8 mouse cellular contexts compared by ENCODE assay signal in genomic region chr2:145903983-145904616, GRCm38 (mm10). TPM values are rescaled to one million over a fixed set of nuclear protein-coding genes. Genes with fewer than 3 reads are reported as not detected.
DNase-seq lines count a peak whose midpoint lies in the region; ATAC-seq and TF ChIP-seq lines count a peak whose summit lies in the region.

No protein-coding gene starts in this region.

- 9% methylated on average over 12 of the region's 12 CpGs for WGBS in kidney, adult 2 months
- WGBS in hindbrain, embryonic 12.5 days = 37% methylated on average over 12 of the region's 12 CpGs
- WGBS in midbrain, embryonic 12.5 days = 40% methylated on average over 12 of the region's 12 CpGs

- peak overlapping the region; percentile 63 for H3K4me2 ChIP-seq in hindbrain, embryonic 12.5 days (replicated peaks)
- H3K4me2 ChIP-seq in midbrain, embryonic 12.5 days (replicated peaks) = peak overlapping the region; percentile 64

- no peaks in the 10 kb centered on the region for H3K27me3 ChIP-seq in kidney, adult 2 months (replicated peaks; ENCODE audit: control insufficient read depth, insufficient read depth, low read length)
- no peaks in the 10 kb centered on the region for H3K27me3 ChIP-seq in hindbrain, embryonic 12.5 days
- no peaks in the 10 kb centered on the region for H3K27me3 ChIP-seq in midbrain, embryonic 12.5 days

- peak; percentile 56 for DNase-seq in kidney, adult 2 months
- DNase-seq in kidney, adult 18-20 months = no peak
- DNase-seq in MN1 (ENCODE audit: low spot score) = peak; percentile 23
- DNase-seq in B cell, adult 2 months = no peak
- DNase-seq in ovary, postnatal 14 days (ENCODE audit: low spot score) = no peak
- no peak for DNase-seq in right cerebral cortex, adult 18-20 months

- peak overlapping the region; percentile 93 for H3K9ac ChIP-seq in hindbrain, embryonic 12.5 days
- H3K9ac ChIP-seq in midbrain, embryonic 12.5 days (replicated peaks) = peak overlapping the region; percentile 84

- H3K4me1 ChIP-seq in kidney, adult 2 months (ENCODE audit: control insufficient read depth, insufficient read depth, low read length) = peaks cover 16% of the 10 kb centered on the region; the same call in 1 of the 2 replicates
- peaks cover 16% of the 10 kb centered on the region for H3K4me1 ChIP-seq in hindbrain, embryonic 12.5 days
- H3K4me1 ChIP-seq in midbrain, embryonic 12.5 days = peaks cover 13% of the 10 kb centered on the region

- TF ChIP-seq CTCF in kidney, adult 2 months (conservative IDR thresholded peaks at IDR 0.05; ENCODE audit: insufficient read depth, insufficient read length, low read depth, low read length) = no peak

- H3K27ac ChIP-seq in kidney, adult 2 months (ENCODE audit: insufficient read depth, low read depth, low read length) = 0 out of 2 replicates have a peak overlapping the region, but pooled peaks have one; percentile 16
- H3K27ac ChIP-seq in hindbrain, embryonic 12.5 days = no peak overlapping the region
- no peak overlapping the region for H3K27ac ChIP-seq in midbrain, embryonic 12.5 days (replicated peaks)

- no peaks in the 10 kb centered on the region for H3K36me3 ChIP-seq in kidney, adult 2 months (ENCODE audit: control insufficient read depth, insufficient read depth, low read length)
- H3K36me3 ChIP-seq in hindbrain, embryonic 12.5 days = peaks cover 13% of the 10 kb centered on the region
- peaks cover 14% of the 10 kb centered on the region for H3K36me3 ChIP-seq in midbrain, embryonic 12.5 days

- H3K9me3 ChIP-seq in hindbrain, embryonic 12.5 days (replicated peaks) = no peaks in the 10 kb centered on the region
- H3K9me3 ChIP-seq in midbrain, embryonic 12.5 days = no peaks in the 10 kb centered on the region

- peak overlapping the region; percentile 30 for H3K4me3 ChIP-seq in kidney, adult 2 months (ENCODE audit: insufficient read depth, low read depth, low read length)
- peak overlapping the region; percentile 99 for H3K4me3 ChIP-seq in hindbrain, embryonic 12.5 days
- H3K4me3 ChIP-seq in midbrain, embryonic 12.5 days = peak overlapping the region; percentile 78

- no peak for ATAC-seq in hindbrain, embryonic 12.5 days (ENCODE audit: low FRiP score)
- no peak for ATAC-seq in midbrain, embryonic 12.5 days (ENCODE audit: low FRiP score, low read depth)

- TF ChIP-seq POLR2A in kidney, adult 2 months (IDR thresholded peaks at IDR 0.05; ENCODE audit: low read depth, low read length) = no peak

RNA-seq across cellular contexts. Expression of gene Naa20, which starts 2.2 kb away (rescaled TPM):
- polyA plus RNA-seq in kidney, adult 2 months (2012; rRNA removed) = 33.9 and 43.7 TPM in 2 replicates
- polyA plus RNA-seq in hindbrain, embryonic 12.5 days (2016; fragmentation: Nextera tagmentation; extraction: Ambion mirVana) = 115 and 125 TPM in 2 replicates
- polyA plus RNA-seq in midbrain, embryonic 12.5 days (2016; fragmentation: Nextera tagmentation; extraction: Ambion mirVana) = 117 and 119 TPM in 2 replicates

RNA-seq across cellular contexts. Expression of gene Cfap61, which starts 30.5 kb away (rescaled TPM):
- polyA plus RNA-seq in kidney, adult 2 months (2012; rRNA removed) = 0.29 and 0.38 TPM in 2 replicates
- 3.0 and 3.6 TPM in 2 replicates for polyA plus RNA-seq in hindbrain, embryonic 12.5 days (2016; fragmentation: Nextera tagmentation; extraction: Ambion mirVana)
- polyA plus RNA-seq in midbrain, embryonic 12.5 days (2016; fragmentation: Nextera tagmentation; extraction: Ambion mirVana) = 1.9 and 2.3 TPM in 2 replicates

RNA-seq across cellular contexts. Expression of gene Crnkl1, which starts 30.7 kb away (rescaled TPM):
- 5.9 and 8.8 TPM in 2 replicates for polyA plus RNA-seq in kidney, adult 2 months (2012; rRNA removed)
- polyA plus RNA-seq in hindbrain, embryonic 12.5 days (2016; fragmentation: Nextera tagmentation; extraction: Ambion mirVana) = 39.0 and 41.5 TPM in 2 replicates
- polyA plus RNA-seq in midbrain, embryonic 12.5 days (2016; fragmentation: Nextera tagmentation; extraction: Ambion mirVana) = 40.9 and 41.0 TPM in 2 replicates

Comparison
In these comparisons a context has a peak if more than half of its experiments do, and no peak if none do; other contexts are left out.
1. DNase-seq: peak in kidney, adult 2 months (single experiment) and MN1 (single experiment); none in kidney, adult 18-20 months (single experiment), B cell, adult 2 months (0 of 2), ovary, postnatal 14 days (single experiment) and right cerebral cortex, adult 18-20 months (single experiment).
2. H3K4me3 ChIP-seq: peak in every context shown above with its lines; median percentile 99 in hindbrain, embryonic 12.5 days; 78 in midbrain, embryonic 12.5 days; 30 in kidney, adult 2 months.